Mouse (Mus musculus) gastrocnemius, adult 18-20 months (tissue): ENCODE data around the gene Wdfy1. TPM values are rescaled to one million over a fixed set of nuclear protein-coding genes. Genes with fewer than 3 reads are reported as not detected.

Experiments
- DNase-seq: peaks from one replicate; pipeline ENCODE4 v3.0.0; 2021; ENCODE audit warnings: low spot score
- long read RNA-seq, 2 experiments: library from polyadenylated mRNA; stranded (forward); transcript quantifications; one replicate each; pipeline ENCODE4 v2.0.0; 2021
- total RNA-seq, 2 experiments: library from RNA; stranded (reverse); gene quantifications; 2 replicates each; pipeline ENCODE4 v1.2.3; 2021

Wdfy1 gene
- 10 to 100 TPM in 1 of 2 experiments, 1 to 10 TPM in 1; 9.5 to 12.1 TPM for total RNA-seq
- long read RNA-seq, experiment 1, full-length matches to known transcripts = 18 of 23 reads
- long read RNA-seq, experiment 1, partial matches to known transcripts = 2 of 23 reads
- long read RNA-seq, experiment 1, other reads (novel, unspliced or antisense) = 3 of 23 reads
- long read RNA-seq, experiment 2, full-length matches to known transcripts = 8 of 14 reads
- long read RNA-seq, experiment 2, partial matches to known transcripts = 0 of 14 reads
- long read RNA-seq, experiment 2, other reads (novel, unspliced or antisense) = 6 of 14 reads

GRCm38 (mm10) chr1:79775927-79776458 is at the start of gene Wdfy1, which contains the start of gene Mrpl44:
Gene Wdfy1, minus strand, starts transcription at chr1:79776143.
Gene Mrpl44, plus strand, starts transcription at chr1:79776018.
- DNase-seq = peak; percentile 98

- peak; percentile 17 for DNase-seq
Observed at GRCm38 (mm10) chr1:79823951-79824633, 48.1 kb upstream of the Wdfy1 start.

DNA sequence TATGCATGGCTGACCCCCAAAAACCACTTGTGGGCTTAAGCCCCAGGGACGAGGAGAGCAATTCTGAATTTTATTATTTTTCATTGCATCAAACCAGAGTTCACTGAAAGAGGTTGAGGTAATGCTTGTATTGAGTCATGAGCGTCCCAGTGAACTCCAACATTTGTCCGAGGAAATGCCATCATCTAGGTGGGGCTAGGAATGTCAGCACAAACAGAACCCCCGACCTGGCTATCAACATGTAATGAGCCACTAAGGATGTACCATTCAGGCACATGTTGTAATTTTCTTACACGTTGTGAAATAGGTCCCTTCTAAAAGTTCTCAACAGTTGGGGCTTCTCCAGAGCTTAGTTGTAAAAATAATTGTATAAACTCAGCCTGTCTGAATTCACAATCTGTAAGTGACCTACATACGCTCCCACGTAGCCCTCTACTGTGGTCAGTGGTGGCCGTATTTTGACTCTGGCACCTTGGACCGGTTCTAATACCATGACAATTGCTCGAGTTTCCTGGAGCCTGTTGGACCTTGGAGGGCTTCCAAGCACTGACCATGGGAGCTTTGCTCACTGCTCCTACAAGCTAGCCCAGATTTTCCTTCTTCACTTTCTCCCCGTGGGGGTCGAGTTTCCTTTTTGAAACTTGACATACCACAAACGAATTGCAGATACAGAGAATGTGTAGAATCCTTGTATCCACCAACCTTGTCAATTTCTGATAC is 47.0 kb upstream of the Wdfy1 start:
- peak; percentile 84 for DNase-seq

GRCm38 (mm10) chr1:79819296-79819879 is 43.4 kb upstream of the Wdfy1 start:
- peak; percentile 60 for DNase-seq

GRCm38 (mm10) chr1:79815446-79815845 is 39.5 kb upstream of the Wdfy1 start:
- no peak for DNase-seq

GRCm38 (mm10) chr1:79809447-79809846 is 33.5 kb upstream of the Wdfy1 start:
- no peak for DNase-seq

DNA sequence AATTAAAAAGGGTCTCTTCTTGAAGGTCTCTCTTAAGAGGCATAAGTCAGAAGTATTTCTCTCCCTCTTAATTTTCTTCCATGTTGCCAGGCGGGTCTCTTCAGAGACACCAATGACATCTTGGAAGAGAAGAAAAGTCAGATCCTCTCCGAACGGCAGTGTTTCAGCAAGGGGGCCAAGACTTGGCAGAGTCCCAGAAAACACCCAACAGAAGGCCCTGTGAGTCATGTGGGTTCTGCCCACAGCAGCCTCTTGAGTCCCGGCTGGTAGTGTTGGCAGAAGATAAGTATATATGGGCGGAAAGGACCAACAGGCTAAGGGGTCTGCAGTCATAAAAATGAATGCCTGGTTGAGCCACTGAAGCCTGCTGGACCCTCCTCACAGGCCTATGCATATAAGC is 30.9 kb upstream of the Wdfy1 start:
- DNase-seq = no peak

GRCm38 (mm10) chr1:79803614-79804013 is 27.7 kb upstream of the Wdfy1 start:
- no peak for DNase-seq

GRCm38 (mm10) chr1:79802858-79803427 is 27.0 kb upstream of the Wdfy1 start:
- DNase-seq = no peak

DNA sequence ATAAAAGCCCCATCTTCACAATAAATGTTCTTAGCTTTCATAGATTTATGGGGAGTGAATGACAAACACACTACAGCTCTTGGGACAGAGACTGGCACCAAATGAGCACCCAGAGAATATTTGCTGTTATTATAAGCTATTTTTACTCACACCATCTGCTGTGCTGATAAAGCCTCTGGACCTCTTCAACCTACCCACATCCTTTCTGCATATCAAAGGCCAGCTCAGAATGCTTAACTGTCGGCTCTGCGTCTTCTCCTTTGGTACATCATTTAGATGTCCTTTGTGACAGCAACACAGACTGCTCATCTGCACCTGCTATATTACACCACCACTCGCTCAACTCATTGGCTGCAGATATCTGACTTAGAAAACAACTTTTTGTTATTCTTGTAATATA is 21.1 kb upstream of the Wdfy1 start:
- no peak for DNase-seq

- DNase-seq = peak; percentile 31
Observed at GRCm38 (mm10) chr1:79786267-79786927, 10.5 kb upstream of the Wdfy1 start.

DNA sequence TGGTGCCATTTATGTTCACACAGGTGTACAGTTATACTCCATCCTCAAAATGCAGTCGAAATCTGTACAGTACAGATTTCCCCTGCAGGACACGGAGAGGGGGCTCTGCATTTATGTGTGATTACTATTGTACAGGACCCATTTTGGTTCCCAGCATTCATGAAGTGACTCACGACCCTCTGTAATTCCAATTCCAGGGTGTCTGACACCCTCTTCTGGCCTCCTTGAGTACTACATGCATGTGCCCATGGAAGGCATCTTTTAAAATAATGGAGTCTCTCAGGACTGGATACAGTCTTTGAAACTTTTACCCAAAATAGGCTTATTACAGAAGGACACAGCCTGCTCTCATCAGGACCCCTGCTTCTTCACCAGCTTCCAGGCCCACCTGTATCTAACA is 6.5 kb upstream of the Wdfy1 start:
- DNase-seq = no peak

DNA sequence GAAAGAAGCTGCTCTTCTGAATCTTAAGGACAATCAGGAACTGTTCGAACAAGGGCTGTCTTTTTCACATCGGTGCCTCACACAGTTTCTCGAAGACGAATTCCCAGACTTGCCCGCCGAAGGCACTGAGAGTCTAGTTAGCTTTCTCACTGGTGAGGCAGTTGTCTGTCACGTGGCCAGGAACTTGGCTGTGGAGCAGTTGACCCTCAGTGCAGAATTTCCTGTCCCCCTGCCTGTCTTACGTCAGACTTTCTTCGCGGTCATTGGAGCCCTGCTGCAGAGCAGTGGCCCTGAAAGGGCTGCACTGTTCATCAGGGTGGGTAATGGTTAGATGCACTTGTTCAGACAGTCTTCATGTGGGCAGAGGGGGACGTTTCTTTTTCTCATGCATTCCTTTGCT is 2.1 kb upstream of the Wdfy1 start:
- no peak for DNase-seq

DNA sequence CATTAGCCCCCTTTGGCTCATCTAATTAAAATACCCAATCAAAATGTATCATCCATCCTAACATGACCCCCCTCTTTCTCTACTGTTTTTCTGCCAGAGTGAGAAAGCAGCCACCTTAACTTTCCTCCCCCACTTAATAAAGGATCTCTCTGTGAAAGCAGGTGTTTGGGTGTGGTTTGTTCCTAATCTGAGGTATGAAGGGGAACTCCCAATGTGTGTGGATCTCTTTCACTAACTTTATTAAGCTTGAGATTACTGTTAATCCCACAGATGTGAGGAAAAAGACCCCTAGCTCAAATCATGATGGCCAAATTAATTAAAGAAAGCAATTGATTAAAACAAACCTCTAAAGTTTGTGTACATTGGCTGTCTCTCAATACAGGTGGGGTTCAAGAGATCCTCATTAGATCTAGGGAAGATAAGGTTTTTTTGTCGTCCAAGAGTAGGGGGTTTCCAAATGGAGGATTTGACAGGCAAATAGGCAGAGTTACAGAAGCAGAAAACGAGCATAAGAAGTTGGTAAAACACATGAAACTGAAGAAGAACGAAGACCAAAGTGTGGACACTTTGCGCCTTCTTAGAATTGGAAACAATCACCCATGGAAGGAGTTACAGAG is 1.7 kb downstream of the Wdfy1 start:
- DNase-seq = no peak

GRCm38 (mm10) chr1:79768231-79768630 is 7.7 kb downstream of the Wdfy1 start:
- no peak for DNase-seq

GRCm38 (mm10) chr1:79764483-79764882 is 11.5 kb downstream of the Wdfy1 start:
- DNase-seq = no peak

- DNase-seq = no peak
Observed at GRCm38 (mm10) chr1:79764031-79764430, 11.9 kb downstream of the Wdfy1 start.

GRCm38 (mm10) chr1:79762282-79763250 is 13.4 kb downstream of the Wdfy1 start:
- DNase-seq = no peak

DNA sequence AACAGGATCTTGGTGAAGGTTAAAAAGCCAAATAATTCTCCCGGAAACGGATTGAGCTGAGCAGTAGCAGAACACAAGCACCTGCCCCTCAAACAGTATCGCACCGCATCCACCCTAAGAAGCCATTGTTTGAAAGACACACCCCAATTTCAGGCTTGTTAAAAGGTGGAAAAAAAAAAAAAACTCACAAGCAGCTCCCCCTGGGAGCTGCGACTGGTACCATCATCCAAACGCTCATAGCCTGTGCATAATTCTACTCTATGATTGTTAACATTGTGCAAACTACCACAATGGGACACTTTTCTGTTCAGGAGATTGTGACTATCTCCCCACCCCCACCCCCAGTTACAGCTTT is 14.0 kb downstream of the Wdfy1 start:
- no peak for DNase-seq
